In genomic region chr13:73907683-73908412, GRCm38 (mm10) we compare ENCODE assay signal across 8 mouse cellular contexts. TPM values are rescaled to one million over a fixed set of nuclear protein-coding genes. Genes with fewer than 3 reads are reported as not detected.
DNase-seq lines count a peak whose midpoint lies in the region; ATAC-seq lines count a peak whose summit lies in the region.

No protein-coding gene starts in this region.

- peaks cover 6% of the 10 kb centered on the region; the same call in 1 of the 2 replicates for H3K36me3 ChIP-seq in midbrain, embryonic 11.5 days (ENCODE audit: control insufficient read depth, insufficient read depth, low read length)
- H3K36me3 ChIP-seq in midbrain, embryonic 10.5 days: peaks cover 23% of the 10 kb centered on the region
- H3K36me3 ChIP-seq in hindbrain, embryonic 14.5 days (replicated peaks; ENCODE audit: control insufficient read depth, insufficient read depth): 0 out of 2 replicates have a peak, but pooled peaks cover 9% of the 10 kb centered on the region
- peaks cover 14% of the 10 kb centered on the region for H3K36me3 ChIP-seq in limb, embryonic 13.5 days

- H3K9ac ChIP-seq in midbrain, embryonic 11.5 days (ENCODE audit: low read length): no peak overlapping the region
- H3K9ac ChIP-seq in hindbrain, embryonic 14.5 days: no peak overlapping the region
- H3K9ac ChIP-seq in limb, embryonic 13.5 days: no peak overlapping the region

- no peaks in the 10 kb centered on the region for H3K4me1 ChIP-seq in midbrain, embryonic 11.5 days (ENCODE audit: control insufficient read depth, insufficient read depth, low read length)
- no peaks in the 10 kb centered on the region for H3K4me1 ChIP-seq in midbrain, embryonic 10.5 days
- no peaks in the 10 kb centered on the region for H3K4me1 ChIP-seq in hindbrain, embryonic 14.5 days (replicated peaks; ENCODE audit: control insufficient read depth, insufficient read depth, low read length)
- H3K4me1 ChIP-seq in limb, embryonic 13.5 days: no peaks in the 10 kb centered on the region

- DNase-seq in midbrain, embryonic 11.5 days (ENCODE audit: low spot score, missing footprints): no peak
- no peak for DNase-seq in midbrain, embryonic 10.5 days (ENCODE audit: low spot score)
- peak; percentile 44 for DNase-seq in R1 (ENCODE audit: low read depth, low spot score)
- peak; percentile 65 for DNase-seq in embryo, embryonic 11 days
- DNase-seq in hindbrain, embryonic 14.5 days (ENCODE audit: low spot score): peak; percentile 81
- DNase-seq in retina, postnatal 1 day: peak; percentile 60
- no peak for DNase-seq in natural killer cell, adult 2 months (ENCODE audit: low spot score in 2 of 2)

- no peak overlapping the region for H3K4me2 ChIP-seq in midbrain, embryonic 11.5 days
- no peak overlapping the region for H3K4me2 ChIP-seq in hindbrain, embryonic 14.5 days (replicated peaks)
- no peak overlapping the region for H3K4me2 ChIP-seq in limb, embryonic 13.5 days (replicated peaks)

- ATAC-seq in midbrain, embryonic 11.5 days (ENCODE audit: low FRiP score): 0 out of 2 replicates have a peak, but pooled peaks have one; percentile 33
- peak; percentile 84; the same call in 1 of the 2 replicates for ATAC-seq in hindbrain, embryonic 14.5 days (ENCODE audit: low FRiP score)
- ATAC-seq in limb, embryonic 13.5 days (ENCODE audit: low FRiP score, low read depth): peak; percentile 40; the same call in 1 of the 2 replicates

- no peak overlapping the region for H3K27ac ChIP-seq in midbrain, embryonic 11.5 days (ENCODE audit: low read depth, low read length)
- H3K27ac ChIP-seq in midbrain, embryonic 10.5 days (replicated peaks): no peak overlapping the region
- no peak overlapping the region for H3K27ac ChIP-seq in hindbrain, embryonic 14.5 days
- H3K27ac ChIP-seq in limb, embryonic 13.5 days: no peak overlapping the region

- no peaks in the 10 kb centered on the region for H3K27me3 ChIP-seq in midbrain, embryonic 11.5 days (ENCODE audit: control insufficient read depth, insufficient read depth, low read length)
- no peaks in the 10 kb centered on the region for H3K27me3 ChIP-seq in midbrain, embryonic 10.5 days (ENCODE audit: low read depth, poor library complexity, severe bottlenecking)
- H3K27me3 ChIP-seq in hindbrain, embryonic 14.5 days (ENCODE audit: control insufficient read depth, insufficient read depth, low read length): no peaks in the 10 kb centered on the region
- no peaks in the 10 kb centered on the region for H3K27me3 ChIP-seq in limb, embryonic 13.5 days

- H3K4me3 ChIP-seq in midbrain, embryonic 11.5 days (ENCODE audit: low read depth, low read length): no peak overlapping the region
- no peak overlapping the region for H3K4me3 ChIP-seq in midbrain, embryonic 10.5 days
- H3K4me3 ChIP-seq in hindbrain, embryonic 14.5 days (replicated peaks; ENCODE audit: low read length): no peak overlapping the region
- no peak overlapping the region for H3K4me3 ChIP-seq in limb, embryonic 13.5 days

- 75% methylated on average over 2 of the region's 2 CpGs for WGBS in midbrain, embryonic 11.5 days
- WGBS in midbrain, embryonic 10.5 days: 73% methylated on average over 2 of the region's 2 CpGs
- WGBS in hindbrain, embryonic 14.5 days: 63% methylated on average over 2 of the region's 2 CpGs
- WGBS in limb, embryonic 13.5 days: 54% methylated on average over 2 of the region's 2 CpGs

- H3K9me3 ChIP-seq in midbrain, embryonic 11.5 days (ENCODE audit: control insufficient read depth, low read length): no peaks in the 10 kb centered on the region
- no peaks in the 10 kb centered on the region for H3K9me3 ChIP-seq in midbrain, embryonic 10.5 days (replicated peaks)
- no peaks in the 10 kb centered on the region for H3K9me3 ChIP-seq in hindbrain, embryonic 14.5 days (ENCODE audit: control insufficient read depth, low read length)
- no peaks in the 10 kb centered on the region for H3K9me3 ChIP-seq in limb, embryonic 13.5 days

RNA-seq across cellular contexts. Expression of gene Trip13, which starts 29.7 kb away (rescaled TPM):
- 53.4 and 57.1 TPM in 2 replicates for polyA plus RNA-seq in midbrain, embryonic 11.5 days (2014; fragmentation: Nextera tagmentation; extraction: Ambion mirVana)
- polyA plus RNA-seq in midbrain, embryonic 10.5 days (2016; fragmentation: Nextera tagmentation; extraction: Ambion mirVana): 59.5 and 69.1 TPM in 2 replicates
- 10.0 and 11.7 TPM in 2 replicates for polyA plus RNA-seq in hindbrain, embryonic 14.5 days (2014; fragmentation: Nextera tagmentation; extraction: Ambion mirVana)
- 42.9 and 43.8 TPM in 2 replicates for polyA plus RNA-seq in limb, embryonic 13.5 days (2015; fragmentation: Nextera tagmentation; extraction: Ambion mirVana)

RNA-seq across cellular contexts. Expression of gene Brd9, which starts 29.8 kb away (rescaled TPM):
- 76.7 and 84.8 TPM in 2 replicates for polyA plus RNA-seq in midbrain, embryonic 11.5 days (2014; fragmentation: Nextera tagmentation; extraction: Ambion mirVana)
- 57.8 and 71.9 TPM in 2 replicates for polyA plus RNA-seq in midbrain, embryonic 10.5 days (2016; fragmentation: Nextera tagmentation; extraction: Ambion mirVana)
- 80.6 and 86.8 TPM in 2 replicates for polyA plus RNA-seq in hindbrain, embryonic 14.5 days (2014; fragmentation: Nextera tagmentation; extraction: Ambion mirVana)
- 64.7 and 65.4 TPM in 2 replicates for polyA plus RNA-seq in limb, embryonic 13.5 days (2015; fragmentation: Nextera tagmentation; extraction: Ambion mirVana)

RNA-seq across cellular contexts. Expression of gene Zdhhc11, which starts 55.8 kb away (rescaled TPM):
- polyA plus RNA-seq in midbrain, embryonic 11.5 days (2014; fragmentation: Nextera tagmentation; extraction: Ambion mirVana): not detected in 2 replicates
- not detected in 2 replicates for polyA plus RNA-seq in midbrain, embryonic 10.5 days (2016; fragmentation: Nextera tagmentation; extraction: Ambion mirVana)
- polyA plus RNA-seq in hindbrain, embryonic 14.5 days (2014; fragmentation: Nextera tagmentation; extraction: Ambion mirVana): not detected in 2 replicates
- not detected in 2 replicates for polyA plus RNA-seq in limb, embryonic 13.5 days (2015; fragmentation: Nextera tagmentation; extraction: Ambion mirVana)

Comparison
In these comparisons a context has a peak if more than half of its experiments do, and no peak if none do; other contexts are left out.
1. ATAC-seq: peak in every context shown above with its lines; median percentile 84 in hindbrain, embryonic 14.5 days; 40 in limb, embryonic 13.5 days; 33 in midbrain, embryonic 11.5 days.
2. DNase-seq: peak in R1 (single experiment), embryo, embryonic 11 days (single experiment), hindbrain, embryonic 14.5 days (single experiment) and retina, postnatal 1 day (single experiment); none in midbrain, embryonic 11.5 days (single experiment), midbrain, embryonic 10.5 days (single experiment) and natural killer cell, adult 2 months (0 of 2).